Mouse (Mus musculus): ENCODE data around the gene Usp28.
A peak's percentile ranks its signal among the peaks of the same experiment; 100 is the strongest.

The Usp28 gene

DNA sequence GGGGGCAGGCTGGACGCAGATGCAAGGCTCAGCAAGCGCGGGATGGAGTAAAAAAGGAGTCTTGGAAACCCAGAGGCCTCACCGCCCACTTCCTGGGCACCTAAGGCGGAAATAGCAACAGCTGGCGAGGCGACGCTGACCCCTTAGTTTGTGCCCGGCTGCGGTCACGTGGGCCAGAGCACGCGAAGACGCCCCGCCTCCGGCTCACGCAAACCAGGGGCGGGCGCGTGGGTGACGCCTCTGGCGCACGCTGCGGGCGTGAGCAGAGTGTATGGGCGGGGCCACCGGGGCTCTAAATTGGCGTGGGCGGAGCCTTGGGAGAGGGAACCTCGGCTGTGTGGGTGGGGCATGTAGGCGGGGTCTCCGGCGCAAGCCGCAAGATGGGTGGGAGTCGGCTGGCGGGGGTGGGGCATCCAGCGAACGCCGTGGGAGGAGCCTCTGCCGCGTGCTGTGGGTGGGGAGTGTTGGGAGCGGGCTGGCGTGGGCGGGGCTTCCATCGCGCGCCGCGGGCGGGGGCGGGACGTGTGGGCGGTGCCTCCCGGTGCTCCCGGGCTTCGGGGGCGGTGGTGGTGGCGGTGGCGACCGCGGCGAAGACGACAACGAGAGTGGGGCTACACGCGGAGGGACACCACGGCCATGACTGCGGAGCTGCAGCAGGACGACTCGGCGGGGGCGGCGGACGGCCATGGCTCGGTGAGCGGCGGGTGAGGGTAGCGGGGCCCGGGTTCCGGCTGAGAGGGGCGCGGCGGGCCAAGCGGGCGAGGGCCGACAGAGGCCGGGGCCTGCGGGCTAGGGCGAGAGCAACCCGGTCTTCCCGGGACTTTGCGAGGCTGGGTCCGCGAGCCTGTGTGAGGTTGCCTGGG lies at the start of gene Usp28:
Gene Usp28 (plus strand): TSS at position 531 of the 863 bp plus-strand sequence.
- DNase-seq (ENCODE audit: low read depth, low spot score): peak; percentile 95

DNA sequence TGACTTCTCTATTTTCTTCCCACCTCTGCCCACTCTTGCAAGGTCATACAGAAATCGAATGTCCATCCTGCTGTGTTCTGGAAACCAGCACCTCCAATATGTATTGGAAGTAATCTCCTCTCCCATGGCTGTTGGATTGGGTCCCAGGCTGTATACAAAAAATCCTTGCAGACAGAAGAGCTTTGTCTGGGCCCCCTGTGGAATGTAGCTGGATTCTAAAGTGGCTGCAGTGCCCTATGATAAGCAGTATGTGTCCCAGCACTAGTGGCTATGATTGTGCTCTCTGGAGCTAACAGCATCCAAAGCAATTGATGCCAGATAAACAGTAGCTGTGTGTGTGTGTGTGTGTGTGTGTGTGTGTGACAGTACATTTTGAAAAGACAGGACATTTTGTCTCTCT lies 42.8 kb upstream of the Usp28 start:
- no peak for DNase-seq (ENCODE audit: low read depth, low spot score)

DNA sequence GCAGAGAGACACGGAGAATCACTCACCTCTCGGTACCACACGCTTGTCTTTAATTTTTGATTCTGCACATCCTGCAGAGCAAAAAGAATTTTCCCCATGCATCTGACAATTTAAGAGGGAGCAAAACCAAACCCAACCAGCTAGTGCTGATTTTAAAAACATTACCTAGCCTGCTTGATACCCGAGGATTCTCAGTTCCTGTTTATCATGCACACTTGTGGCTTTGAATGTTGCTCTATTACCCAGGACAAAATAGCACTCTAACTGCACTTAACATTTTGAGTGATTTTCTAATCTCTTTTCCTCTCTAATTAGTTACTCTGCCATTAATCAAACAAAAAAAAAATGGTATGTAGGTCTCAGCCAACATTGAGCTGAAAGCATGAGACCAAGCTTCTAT lies 37.6 kb upstream of the Usp28 start:
- no peak for DNase-seq (ENCODE audit: low read depth, low spot score)

DNA sequence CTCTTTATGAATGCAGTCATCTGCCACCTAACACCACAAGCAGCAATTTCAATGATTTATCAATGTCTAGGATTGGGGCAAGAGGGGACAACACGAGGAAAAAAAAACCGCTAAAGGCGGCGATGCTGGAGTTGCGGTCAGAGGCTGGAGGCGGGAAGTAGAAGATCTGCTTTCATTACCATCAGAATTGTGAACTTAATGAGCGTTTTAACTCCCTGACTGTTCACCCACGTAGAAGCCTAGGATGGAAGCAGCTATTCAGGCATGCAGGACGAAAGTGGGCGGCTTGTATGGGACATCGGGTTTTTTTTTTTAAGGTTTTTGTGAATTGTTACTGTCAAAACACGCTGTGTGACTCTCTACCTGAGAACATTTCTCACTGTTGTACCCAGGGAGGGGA lies 23.9 kb upstream of the Usp28 start:
- DNase-seq (ENCODE audit: low read depth, low spot score): peak; percentile 72

DNA sequence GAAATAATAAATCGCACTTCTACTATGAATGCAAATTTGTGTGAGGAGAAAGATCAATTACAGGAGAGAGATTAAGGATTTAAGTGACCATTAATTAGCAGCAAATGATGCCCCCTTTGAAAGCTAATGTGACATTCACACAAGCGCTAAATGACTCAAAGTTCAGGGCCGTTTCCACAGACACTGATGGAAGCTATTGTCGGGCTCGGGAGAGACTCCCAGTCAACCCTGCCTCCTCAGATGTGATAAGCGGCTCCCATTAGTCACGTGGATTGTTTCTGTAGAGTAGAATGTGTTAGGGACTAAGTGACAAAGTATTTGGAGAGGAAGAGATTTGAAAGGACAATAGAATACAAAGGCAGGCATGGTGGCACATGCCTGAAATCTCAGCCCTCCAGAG lies 23.0 kb upstream of the Usp28 start:
- peak; percentile 16 for DNase-seq (ENCODE audit: low read depth, low spot score)

DNA sequence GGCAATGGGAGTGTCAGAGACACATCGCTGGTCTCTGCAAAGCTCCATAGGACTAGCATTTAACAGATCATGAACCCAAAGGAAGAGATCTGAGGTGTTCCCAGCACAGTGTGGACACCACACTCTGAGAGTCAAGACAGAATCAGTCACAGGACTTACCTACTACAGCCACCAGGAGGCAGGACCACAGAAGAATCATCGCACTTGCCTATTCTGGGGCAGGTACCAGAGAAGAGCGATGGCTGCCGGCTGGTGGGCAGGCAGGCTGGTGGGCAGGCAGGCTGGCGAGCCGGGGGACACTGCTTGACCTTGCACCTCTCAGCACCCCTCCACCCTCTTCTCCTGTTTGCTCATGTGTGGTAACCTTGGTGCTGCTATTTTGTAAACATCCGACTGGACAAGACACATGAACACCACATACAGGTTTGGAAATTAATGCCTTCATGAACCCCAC lies 20.6 kb upstream of the Usp28 start, which contains the start of gene Htr3b:
Gene Htr3b (minus strand): TSS at position 404 of the 454 bp plus-strand sequence.
- DNase-seq (ENCODE audit: low read depth, low spot score): peak; percentile 65

DNA sequence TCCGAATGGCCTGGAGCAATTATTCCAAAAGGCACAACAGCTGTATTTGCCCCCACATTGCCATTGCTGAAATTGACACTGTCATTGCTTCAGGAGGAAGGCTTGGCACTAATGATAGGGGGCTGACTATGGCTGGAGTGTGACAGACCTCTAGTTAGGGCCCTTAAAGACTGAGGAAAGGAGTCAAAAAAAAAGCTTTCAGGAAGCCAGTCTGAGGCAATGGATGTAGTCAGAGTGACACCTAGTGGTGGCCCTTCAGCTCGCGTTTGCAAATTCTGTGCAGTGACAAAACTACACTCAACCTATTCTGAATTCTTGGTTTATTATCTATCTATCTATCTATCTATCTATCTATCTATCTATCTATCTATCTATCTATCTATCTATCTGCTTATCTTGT lies 12.7 kb upstream of the Usp28 start:
- DNase-seq (ENCODE audit: low read depth, low spot score): peak; percentile 51

DNA sequence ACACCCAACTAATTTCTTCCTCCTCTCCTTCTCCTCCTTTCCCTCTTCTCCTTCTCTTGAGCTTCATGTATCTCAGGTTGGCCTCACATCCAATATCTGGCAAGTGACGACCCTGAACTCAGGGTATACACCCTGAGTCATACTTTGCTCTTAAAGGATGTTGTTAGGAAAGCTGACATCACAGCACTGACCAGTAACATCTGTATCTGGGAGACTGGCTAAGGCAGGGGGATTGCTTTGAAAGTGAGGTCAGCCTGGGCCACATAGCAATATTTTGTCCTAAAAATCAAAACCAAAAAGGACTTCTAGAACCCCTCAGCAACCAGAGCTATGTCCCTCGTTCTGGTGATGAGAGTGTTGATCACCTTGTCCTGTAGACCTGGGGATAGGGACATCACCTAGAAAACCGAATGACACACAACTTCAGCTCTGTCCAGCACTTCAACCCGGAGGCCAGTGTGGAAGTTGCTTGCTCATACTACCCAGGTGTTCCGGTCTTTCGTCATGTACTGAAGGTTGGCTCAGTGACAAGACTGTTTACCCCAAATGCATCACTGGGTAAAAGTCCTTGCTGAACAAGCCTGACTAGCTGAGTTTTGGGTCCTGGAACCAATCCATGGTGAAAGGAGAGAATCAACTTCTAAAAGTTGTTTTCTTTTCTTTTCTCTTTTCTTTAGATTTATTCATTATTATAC lies 8.4 kb upstream of the Usp28 start:
- DNase-seq (ENCODE audit: low read depth, low spot score): no peak

DNA sequence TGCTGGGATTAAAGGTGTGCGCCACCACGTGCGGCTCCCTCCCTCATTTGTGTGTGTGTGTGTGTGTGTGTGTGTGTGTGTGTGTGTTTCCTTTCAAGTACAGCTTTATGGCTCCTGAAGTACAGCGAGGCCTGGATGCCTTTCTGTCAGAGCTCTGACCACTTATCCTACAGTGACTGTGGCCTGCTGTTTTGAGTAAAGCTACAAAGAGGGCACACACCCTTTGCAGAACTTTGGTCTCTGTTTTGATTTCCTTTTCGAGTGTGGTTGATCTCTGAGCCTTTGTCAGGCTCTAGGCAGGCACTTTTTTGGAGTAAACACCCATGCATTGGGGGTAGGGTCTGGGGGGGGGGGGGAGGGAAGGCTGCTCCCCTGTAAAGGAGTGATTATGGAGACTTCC lies 4.8 kb upstream of the Usp28 start:
- DNase-seq (ENCODE audit: low read depth, low spot score): no peak

DNA sequence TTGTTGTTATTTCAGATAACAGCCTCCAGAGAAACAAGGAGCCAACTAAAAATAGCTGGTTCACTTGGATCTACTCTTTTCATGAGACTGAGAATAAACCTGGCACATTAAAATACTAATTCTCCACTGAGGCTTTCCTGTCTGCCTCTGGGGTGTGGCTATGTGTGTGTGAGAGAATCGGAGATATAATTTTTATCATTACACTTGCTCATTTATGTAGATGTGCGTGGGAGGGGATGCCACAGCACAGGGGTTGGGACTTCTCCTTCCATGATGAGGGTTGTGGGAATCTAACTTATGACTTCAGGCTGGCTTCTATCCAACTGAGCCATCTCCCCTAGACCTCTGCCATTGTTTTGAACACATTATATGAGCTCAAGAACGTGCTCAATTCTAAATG lies 4.4 kb upstream of the Usp28 start:
- DNase-seq (ENCODE audit: low read depth, low spot score): no peak

DNA sequence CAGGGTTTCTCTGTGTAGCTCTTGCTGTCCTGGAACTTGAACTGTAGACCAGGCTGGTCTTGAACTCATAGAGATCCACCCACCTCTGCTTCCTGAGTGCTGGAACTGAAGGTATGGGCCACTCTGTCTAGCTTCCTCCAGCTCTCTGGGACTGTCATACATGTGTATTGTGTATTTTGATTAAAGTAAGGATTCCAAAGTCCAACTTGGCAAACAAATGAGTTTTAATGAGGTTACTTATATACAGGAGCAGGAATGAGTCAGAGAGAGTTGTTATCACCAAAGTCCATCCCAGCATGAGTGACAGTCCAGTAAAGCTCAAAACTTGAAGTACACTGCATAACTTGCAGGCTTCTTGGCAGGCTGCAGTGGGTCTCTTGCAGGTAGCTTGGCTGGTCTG lies 3.3 kb upstream of the Usp28 start:
- no peak for DNase-seq (ENCODE audit: low read depth, low spot score)

DNA sequence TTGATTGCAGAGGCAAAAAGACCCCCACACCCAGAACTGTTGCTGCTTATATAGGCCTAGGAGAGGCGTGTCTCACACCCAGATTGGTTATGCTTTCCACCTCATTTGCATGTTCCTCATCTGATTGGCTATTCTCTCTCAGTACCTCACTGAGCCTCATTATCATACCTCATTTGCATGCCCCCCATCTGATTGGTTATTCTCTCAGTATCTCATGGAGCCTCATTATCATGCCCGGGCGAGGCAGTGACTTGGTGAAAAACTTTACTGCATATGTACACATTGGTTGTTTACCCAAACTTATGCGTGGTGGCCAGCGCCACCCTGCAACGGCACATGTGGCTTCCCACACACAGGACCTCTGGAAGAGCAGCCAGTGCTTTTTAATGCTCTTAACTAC lies 1.4 kb upstream of the Usp28 start:
- peak; percentile 83 for DNase-seq (ENCODE audit: low read depth, low spot score)

DNA sequence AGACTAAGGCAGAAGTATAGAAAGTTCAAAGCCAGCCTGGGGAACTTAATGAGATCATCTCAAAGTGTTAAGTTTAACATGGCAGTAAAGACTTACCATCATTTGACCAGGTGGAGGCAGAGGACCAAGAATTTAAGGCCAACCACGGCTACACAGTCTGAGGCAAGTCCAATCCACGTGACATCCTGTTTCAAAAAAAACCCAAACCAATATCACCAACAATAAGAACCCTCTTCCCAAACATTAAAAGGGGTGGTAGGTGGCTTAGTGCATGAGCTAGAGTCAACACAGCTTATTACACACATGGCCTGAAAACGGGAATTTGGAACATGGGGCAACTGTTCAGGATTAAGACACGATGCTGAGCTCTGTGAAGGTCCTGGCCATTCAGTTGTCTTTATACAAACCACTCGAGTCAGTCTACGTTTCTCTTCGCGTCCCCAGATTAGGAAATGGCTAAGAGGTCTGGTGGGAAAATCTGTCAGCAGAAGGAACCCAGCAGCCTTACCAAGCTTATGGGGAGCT lies 793 bp upstream of the Usp28 start:
- peak; percentile 39 for DNase-seq (ENCODE audit: low read depth, low spot score)

DNA sequence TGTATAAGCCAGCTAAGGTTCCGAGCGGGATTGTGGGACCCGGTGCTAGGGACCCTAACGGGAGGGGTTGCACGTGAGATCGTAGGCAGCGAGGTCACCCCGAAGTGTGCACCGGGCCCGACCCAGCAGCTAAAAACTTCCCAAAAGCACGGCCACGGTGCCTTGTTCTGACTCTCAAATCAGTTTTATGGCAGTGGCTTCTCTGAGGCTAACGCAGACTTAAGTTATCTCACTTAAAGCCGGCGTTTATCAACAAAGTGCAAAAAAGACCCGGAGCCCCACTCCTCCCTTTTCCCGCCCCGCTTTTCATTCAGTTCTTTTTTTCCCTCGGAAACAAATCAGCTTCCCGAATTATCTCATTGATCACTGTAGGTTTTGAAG lies 523 bp downstream of the Usp28 start:
- DNase-seq (ENCODE audit: low read depth, low spot score): peak; percentile 40

DNA sequence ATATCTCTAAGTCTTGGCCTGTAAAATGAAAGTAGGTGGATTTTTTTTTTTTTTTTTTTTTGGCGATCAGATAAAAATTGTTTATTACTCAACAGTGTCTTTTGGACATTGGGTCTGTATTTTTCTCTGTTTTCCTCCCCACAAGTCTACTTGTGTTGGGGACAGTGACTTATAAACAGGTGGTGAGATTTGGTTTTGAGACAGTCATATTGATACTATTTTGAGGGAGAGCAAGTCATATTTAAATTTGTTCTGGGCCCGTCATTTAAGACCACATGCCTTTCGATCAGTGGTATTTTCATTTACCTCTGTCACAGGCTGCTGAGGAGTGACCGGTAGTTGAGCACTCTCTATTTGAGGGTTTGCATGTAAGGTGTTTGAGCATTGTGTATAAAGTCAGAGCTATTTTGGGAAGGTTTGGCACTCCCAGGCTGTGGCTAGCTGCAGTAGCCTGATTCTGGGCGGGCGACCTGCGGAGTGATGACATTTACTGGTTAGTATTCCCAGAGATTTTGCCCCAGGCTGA lies 1.5 kb downstream of the Usp28 start:
- no peak for DNase-seq (ENCODE audit: low read depth, low spot score)

DNA sequence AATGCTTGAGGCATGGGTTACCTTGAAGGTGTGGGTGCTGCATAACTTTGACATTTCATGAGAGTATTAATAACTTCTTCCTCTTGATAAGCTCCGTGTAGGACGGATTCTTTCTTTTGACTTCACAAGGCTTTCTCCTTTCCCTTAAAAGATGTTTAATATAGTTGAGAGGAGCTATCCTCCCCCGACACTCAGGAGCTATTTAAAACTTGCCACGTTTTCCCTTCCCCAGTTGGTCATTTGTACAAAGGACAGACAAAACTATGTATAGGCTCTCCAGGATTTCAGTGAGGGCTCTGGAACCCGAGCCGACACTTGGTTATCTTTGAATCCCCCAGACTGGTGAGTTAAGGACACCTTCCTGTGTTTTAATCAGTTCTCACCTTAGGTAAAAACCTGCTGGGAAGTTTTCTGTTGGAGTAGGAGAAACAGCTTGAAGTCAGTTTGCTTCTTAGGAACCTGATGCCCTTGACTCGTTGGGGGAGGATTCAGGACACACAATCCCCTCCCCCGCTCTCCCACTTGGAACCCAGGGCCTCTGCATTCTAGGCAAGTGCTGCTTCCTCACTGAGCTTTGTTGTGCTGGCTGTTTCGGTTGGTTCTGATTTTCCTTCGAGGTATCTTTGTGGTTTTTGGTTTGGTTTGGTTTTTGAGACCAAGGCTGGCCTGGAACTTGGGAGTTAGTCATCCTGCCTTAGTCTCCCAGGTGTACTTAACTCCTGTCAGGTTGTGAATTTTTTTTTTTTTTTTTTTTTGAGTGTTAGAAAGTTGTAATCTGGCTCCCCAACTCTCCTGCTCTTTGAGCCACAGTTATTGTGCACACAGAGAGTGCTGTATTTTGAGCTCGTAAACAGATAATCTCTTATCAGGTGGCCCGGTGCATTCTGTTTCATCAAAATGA lies 2.3 kb downstream of the Usp28 start:
- peak; percentile 93 for DNase-seq (ENCODE audit: low read depth, low spot score)

DNA sequence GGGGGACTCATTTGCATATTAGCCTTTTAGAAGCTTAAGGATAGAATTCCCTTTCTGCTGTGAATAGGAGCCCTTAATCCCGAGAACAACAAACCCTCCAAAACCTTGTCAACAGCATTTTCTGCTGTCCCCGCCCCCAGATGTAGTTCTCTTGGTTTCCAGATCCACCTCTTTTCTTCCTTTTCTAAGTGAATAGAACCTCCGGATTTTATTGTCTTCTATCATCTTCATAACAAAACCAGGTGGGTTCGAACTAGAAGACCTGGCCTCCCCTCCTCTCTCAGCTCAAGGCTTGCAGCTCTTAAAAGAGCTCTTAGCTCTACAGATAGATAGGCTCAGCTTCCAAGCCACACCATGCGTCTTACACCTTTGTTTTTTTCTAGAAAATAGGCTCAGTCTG lies 6.5 kb downstream of the Usp28 start:
- peak; percentile 99 for DNase-seq (ENCODE audit: low read depth, low spot score)

DNA sequence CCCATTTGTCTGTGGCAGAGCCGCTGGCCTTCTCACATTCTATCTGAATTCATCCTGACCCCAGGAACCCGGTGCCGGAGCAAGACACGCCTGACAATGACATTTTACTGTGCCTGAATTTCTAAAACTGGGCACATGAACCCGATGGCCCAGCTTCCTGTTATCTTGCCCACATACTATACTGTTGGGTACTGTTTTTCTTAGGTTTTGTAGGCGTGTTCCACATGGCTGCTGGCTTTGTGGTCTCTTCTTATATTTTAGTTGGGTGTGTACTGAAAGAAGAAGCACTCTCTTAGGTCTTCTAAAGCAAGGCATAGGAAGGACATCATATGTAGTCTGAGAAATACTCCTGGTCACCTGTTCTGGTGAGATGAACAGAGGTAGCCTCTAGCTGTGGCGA lies 9.6 kb downstream of the Usp28 start:
- no peak for DNase-seq (ENCODE audit: low read depth, low spot score)

DNA sequence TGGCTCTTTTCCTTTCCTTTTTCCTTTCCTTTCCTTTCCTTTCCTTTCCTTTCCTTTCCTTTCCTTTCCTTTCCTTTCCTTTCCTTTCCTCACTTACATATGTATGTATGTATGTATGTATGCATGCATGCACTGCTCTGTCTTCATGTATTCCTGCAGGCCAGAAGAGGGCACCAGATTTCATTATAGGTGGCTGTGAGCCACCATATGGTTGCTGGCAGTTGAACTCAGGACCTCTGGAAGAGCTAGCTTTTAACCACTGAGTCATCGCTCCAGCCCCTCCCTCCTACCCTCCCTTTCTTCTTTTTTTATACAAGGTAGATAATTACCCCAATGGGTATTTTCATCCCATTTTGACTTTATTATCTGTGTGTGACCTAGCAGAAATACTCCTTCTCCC lies 10.6 kb downstream of the Usp28 start:
- peak; percentile 51 for DNase-seq (ENCODE audit: low read depth, low spot score)

DNA sequence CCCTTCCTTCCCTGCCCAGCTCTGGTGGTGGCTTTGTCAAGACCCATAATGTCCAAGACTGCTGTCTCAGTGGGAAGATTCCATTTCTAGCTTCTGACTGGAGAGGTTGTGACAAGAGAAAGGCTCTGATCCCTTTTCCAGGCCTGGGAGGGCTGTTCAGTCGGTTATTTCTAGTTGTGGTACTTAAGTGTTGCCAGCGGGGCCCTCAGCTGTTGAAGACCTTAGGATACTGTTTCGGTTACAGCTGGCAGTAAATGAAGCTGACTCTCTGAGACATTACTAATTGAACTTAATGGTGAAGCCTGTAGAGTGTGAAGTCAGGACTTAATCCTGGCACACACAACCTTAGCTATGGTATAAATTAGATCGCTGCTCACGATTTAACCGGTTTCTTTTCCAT lies 14.1 kb downstream of the Usp28 start:
- DNase-seq (ENCODE audit: low read depth, low spot score): no peak

DNA sequence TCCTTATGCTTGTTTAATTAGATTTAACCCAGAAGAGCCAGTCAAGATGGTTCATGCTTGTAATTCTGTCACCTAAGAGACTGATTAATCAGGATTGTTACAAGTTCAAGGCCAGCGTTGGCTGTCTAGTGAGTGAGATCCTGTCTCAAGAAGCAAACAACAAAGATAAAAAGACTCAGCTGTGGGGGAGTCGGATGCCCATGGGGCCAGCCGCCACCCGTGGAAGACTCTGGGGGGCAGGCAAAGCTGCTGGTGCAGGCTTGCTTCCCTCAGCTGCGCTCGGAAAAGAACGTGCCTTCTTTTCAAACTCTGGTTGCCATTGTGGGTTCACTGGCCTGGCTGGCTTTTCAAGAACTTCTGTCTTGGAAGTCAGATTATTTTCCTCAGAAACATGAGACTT lies 30.6 kb downstream of the Usp28 start:
- DNase-seq (ENCODE audit: low read depth, low spot score): no peak
